Mouse (Mus musculus) lung, embryonic 15.5 days (tissue): Measurements from ENCODE around the gene Polr2h. TPM values are rescaled to one million over a fixed set of nuclear protein-coding genes. Genes with fewer than 3 reads are reported as not detected.

Experiments
- ATAC-seq: fragments of 200-750 bp; cut with Nextera tagmentation; 2 replicates; pipeline ENCODE4 v1.8.0; 2017; ENCODE audit warnings: moderate number of reproducible peaks, borderline replicate concordance; ENCODE audit not compliant: low FRiP score, low TSS enrichment; ENCODE audit errors: extremely low read depth
- H3K27ac ChIP-seq: fragments of 300-500 bp; sonication (generic); 2 replicates; pipeline ENCODE4 v1.5.1; 2015; ENCODE audit warnings: moderate library complexity, mild to moderate bottlenecking, inconsistent platforms
- H3K27me3 ChIP-seq: fragments of 300-500 bp; sonication (generic); 2 replicates; pipeline ENCODE4 v1.6.1; 2015; ENCODE audit warnings: inconsistent platforms
- H3K36me3 ChIP-seq: fragments of 300-500 bp; sonication (generic); 2 replicates; pipeline ENCODE4 v1.6.1; 2015; ENCODE audit warnings: inconsistent platforms
- H3K4me1 ChIP-seq: fragments of 300-500 bp; sonication (generic); 2 replicates; pipeline ENCODE4 v1.6.1; 2015; ENCODE audit warnings: inconsistent platforms
- H3K4me2 ChIP-seq: fragments of 300-500 bp; sonication (generic); 2 replicates; pipeline ENCODE4 v1.6.1; 2015; ENCODE audit warnings: inconsistent platforms, mild to moderate bottlenecking, moderate library complexity
- H3K4me3 ChIP-seq: fragments of 300-500 bp; sonication (generic); 2 replicates; pipeline ENCODE4 v1.5.1; 2015; ENCODE audit warnings: mild to moderate bottlenecking, inconsistent platforms
- H3K9ac ChIP-seq: fragments of 300-500 bp; sonication (generic); 2 replicates; pipeline ENCODE4 v1.6.1; 2015; ENCODE audit warnings: inconsistent platforms
- H3K9me3 ChIP-seq: fragments of 300-500 bp; sonication (generic); 2 replicates; pipeline ENCODE4 v1.6.1; 2016; ENCODE audit warnings: inconsistent platforms
- WGBS: fragments of 180-500 bp; shearing (Covaris S2); methylation state at CpG from one replicate; pipeline ENCODE4 v1.1.7; 2015; 5-methylcytosine and 5-hydroxymethylcytosine counted together
- polyA plus RNA-seq: library from polyadenylated mRNA; unstranded; fragments of >200 nt; fragmentation: Nextera tagmentation; extraction: Ambion mirVana; gene quantifications from 2 replicates; pipeline ENCODE4 v1.2.1, GENCODE M21; 2015

Gene Polr2h
- polyA plus RNA-seq, 1 experiment from 2014 or later: 86.6 TPM

DNA sequence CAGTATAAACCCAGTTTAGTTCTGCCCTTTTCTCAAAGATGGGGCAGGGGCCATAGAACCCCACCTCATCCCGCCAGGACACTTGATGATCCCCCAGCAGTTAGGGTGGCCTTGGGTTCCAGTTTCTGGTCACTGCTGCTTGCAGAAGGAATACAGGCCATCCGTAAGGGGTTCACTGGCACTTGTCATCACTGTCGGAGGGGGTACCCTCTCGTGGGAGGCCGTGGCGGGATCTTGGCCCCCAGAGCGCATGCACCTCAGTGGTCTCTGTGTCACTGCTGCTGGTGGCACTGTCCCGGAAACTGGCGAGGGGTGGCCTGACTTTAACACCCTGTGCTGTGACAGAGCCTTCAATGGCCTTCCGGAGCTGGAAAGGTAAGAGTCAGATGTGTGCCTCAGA is 14.4 kb upstream of the Polr2h start:
- Histone ChIP-seq H3K9me3 (no peaks in the 10 kb centered on the region), H3K9ac (no peak overlapping the region), H3K36me3 (no peaks in the 10 kb centered on the region; the same call in 1 of the 2 replicates), H3K4me3 (no peak overlapping the region), H3K4me1 (peaks cover 16% of the 10 kb centered on the region), H3K27me3 (no peaks in the 10 kb centered on the region), H3K4me2 (no peak overlapping the region), H3K27ac (no peak overlapping the region)
- ATAC-seq: no peak
- WGBS: 87% methylated on average over 10 of the region's 10 CpGs

GRCm38 (mm10) chr16:20703699-20704400 is 13.6 kb upstream of the Polr2h start:
- no peak for ATAC-seq
- Histone ChIP-seq H3K27me3 (no peaks in the 10 kb centered on the region), H3K4me3 (no peak overlapping the region), H3K9me3 (no peaks in the 10 kb centered on the region), H3K4me1 (peaks cover 16% of the 10 kb centered on the region), H3K4me2 (no peak overlapping the region), H3K27ac (no peak overlapping the region), H3K36me3 (no peaks in the 10 kb centered on the region; the same call in 1 of the 2 replicates), H3K9ac (no peak overlapping the region)
- 86% methylated on average over 6 of the region's 6 CpGs for WGBS

DNA sequence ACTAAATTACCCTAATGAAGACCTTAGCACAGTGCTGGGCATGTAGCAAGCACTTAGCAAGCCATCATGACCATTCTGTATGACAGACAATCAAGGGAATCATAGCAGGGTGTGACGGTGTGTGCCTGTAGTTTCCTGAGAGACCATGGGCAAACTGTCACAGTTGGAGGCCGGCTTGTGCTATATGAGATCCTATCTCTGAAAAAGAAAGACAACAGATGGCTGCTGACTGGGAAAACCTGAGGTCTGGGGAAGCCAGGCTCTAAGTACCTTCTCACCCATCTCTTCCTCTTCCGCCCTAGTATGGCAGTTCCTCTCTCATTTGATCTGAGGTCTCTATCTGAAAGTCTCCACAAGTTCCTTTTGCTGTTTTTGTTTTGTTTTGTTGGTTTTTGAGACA is 11.7 kb upstream of the Polr2h start:
- Histone ChIP-seq H3K4me1 (peaks cover 16% of the 10 kb centered on the region), H3K4me3 (no peak overlapping the region), H3K36me3 (peaks cover 3% of the 10 kb centered on the region; the same call in 1 of the 2 replicates), H3K27ac (no peak overlapping the region), H3K9ac (no peak overlapping the region), H3K27me3 (no peaks in the 10 kb centered on the region), H3K9me3 (no peaks in the 10 kb centered on the region), H3K4me2 (no peak overlapping the region)
- no peak for ATAC-seq
- 87% methylated on average over 3 of the region's 3 CpGs for WGBS

GRCm38 (mm10) chr16:20706407-20707055 is 10.9 kb upstream of the Polr2h start:
- Histone ChIP-seq H3K27me3 (no peaks in the 10 kb centered on the region), H3K4me1 (peaks cover 12% of the 10 kb centered on the region), H3K9me3 (no peaks in the 10 kb centered on the region), H3K4me3 (no peak overlapping the region), H3K4me2 (no peak overlapping the region), H3K27ac (no peak overlapping the region), H3K36me3 (peaks cover 3% of the 10 kb centered on the region; the same call in 1 of the 2 replicates), H3K9ac (no peak overlapping the region)
- 84% methylated on average over 2 of the region's 2 CpGs for WGBS
- no peak for ATAC-seq

DNA sequence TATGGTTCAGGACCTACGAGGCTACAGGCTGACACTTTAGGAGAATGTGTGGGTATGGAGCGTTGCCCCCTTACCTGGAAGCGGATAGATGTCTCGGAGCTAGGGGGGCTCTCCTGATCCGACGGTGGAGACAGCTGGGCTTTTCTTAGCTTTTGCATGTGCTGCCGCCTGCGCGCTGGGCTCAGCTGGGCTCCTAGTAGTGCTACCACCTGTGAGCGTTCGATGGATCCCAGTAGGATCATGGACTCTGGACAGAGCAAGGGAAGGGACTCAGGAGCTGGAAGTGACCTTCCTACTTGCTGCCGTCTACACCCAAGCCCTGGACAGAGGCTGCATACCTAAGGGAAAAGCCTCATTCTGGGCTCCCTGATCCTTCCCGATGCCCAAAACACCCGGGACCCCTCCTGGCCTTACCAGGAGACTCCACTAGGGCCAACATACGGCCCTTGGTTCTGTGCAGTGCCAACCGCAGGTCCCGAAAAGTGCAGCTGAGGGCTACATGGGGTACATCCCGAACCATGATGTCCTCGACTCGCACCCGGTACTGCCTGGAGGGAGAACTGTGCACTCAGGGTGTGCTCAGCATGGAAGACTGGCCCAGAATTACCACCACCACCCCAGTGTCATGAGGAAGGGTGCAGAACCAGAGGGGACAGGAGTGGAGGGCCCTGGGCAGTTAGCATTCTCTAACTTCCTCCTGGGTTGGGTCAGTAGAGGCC is 9.1 kb upstream of the Polr2h start:
- no peak overlapping the region for H3K4me2 ChIP-seq
- H3K27me3 ChIP-seq: no peaks in the 10 kb centered on the region
- no peak overlapping the region for H3K9ac ChIP-seq
- WGBS: 92% methylated on average over 21 of the region's 21 CpGs
- no peak overlapping the region for H3K4me3 ChIP-seq
- peaks cover 3% of the 10 kb centered on the region; the same call in 1 of the 2 replicates for H3K36me3 ChIP-seq
- no peaks in the 10 kb centered on the region for H3K9me3 ChIP-seq
- no peak overlapping the region for H3K27ac ChIP-seq
- no peak for ATAC-seq
- no peaks in the 10 kb centered on the region for H3K4me1 ChIP-seq

DNA sequence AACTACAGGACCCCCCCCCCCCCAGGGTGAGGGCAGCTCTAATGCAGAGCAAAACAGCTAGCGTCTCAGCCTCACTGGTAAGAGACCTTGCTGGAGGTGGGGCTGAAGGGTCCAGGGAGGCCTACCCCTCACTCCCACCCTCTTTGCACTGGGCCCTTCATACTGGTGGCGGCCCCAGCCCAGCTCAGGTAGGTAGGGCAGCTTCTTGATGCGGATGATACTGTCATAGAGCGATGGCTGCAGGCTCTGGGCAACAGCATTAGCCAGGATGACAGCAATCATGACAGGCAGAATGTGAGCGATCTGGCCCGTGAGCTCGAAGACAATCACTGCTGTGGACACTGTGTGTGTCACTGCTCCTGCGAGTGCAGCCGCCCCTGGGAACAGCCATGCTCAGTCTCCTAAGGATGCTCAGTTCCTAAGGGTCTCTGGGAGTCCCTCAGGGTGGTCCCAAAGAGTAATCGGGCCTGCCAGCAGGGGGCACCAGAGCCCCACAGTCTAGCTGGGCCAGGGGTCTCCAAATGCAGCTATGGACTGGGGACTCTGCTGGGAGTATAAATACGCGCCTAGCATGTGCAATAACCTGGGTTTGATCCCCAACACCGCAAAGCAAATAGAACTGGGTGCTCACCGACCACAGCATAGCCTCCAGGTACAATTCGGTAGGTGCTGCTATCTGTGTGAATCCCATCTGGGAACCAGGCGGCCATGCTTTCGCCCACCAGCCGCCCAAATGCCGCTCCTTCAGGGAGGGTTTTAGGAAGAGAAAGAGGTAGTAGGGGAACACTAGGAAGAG is 8.3 kb upstream of the Polr2h start:
- Histone ChIP-seq H3K4me1 (no peaks in the 10 kb centered on the region), H3K4me2 (no peak overlapping the region), H3K4me3 (no peak overlapping the region), H3K36me3 (peaks cover 3% of the 10 kb centered on the region; the same call in 1 of the 2 replicates), H3K9me3 (no peaks in the 10 kb centered on the region), H3K27me3 (no peaks in the 10 kb centered on the region), H3K9ac (no peak overlapping the region), H3K27ac (no peak overlapping the region)
- peak; percentile 29; the same call in 1 of the 2 replicates for ATAC-seq
- WGBS: 73% methylated on average over 19 of the region's 19 CpGs

- H3K27me3 ChIP-seq: no peaks in the 10 kb centered on the region
- H3K36me3 ChIP-seq: peaks cover 3% of the 10 kb centered on the region; the same call in 1 of the 2 replicates
- no peak for ATAC-seq
- no peak overlapping the region for H3K4me3 ChIP-seq
- no peak overlapping the region for H3K27ac ChIP-seq
- H3K9ac ChIP-seq: no peak overlapping the region
- peaks cover 9% of the 10 kb centered on the region for H3K4me1 ChIP-seq
- WGBS: 93% methylated on average over 11 of the region's 11 CpGs
- no peaks in the 10 kb centered on the region for H3K9me3 ChIP-seq
- no peak overlapping the region for H3K4me2 ChIP-seq
These were observed 7.1 kb upstream of the Polr2h start for GRCm38 (mm10) chr16:20710370-20710769.

DNA sequence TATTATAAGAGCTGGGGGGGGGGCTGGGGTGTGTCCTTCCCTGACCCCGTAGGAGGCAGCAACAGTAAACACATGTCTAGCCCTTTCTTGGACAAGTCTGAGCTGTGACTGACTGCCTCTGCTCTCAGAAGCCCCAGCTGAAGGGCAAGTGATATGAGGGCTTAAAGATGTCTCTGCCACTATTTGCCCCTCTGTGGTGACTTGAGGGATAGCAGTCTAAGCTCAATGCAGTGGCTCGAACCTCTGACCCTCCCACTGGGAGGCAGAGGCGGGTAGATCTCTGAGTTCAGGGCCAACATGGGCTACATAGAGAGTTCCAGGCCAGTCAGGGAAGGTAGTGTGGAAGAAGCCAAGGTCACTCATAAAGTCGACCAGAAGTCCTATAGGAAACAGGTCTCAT is 6.7 kb upstream of the Polr2h start:
- no peak overlapping the region for H3K27ac ChIP-seq
- H3K4me1 ChIP-seq: peaks cover 12% of the 10 kb centered on the region
- H3K27me3 ChIP-seq: no peaks in the 10 kb centered on the region
- 74% methylated on average over 4 of the region's 4 CpGs for WGBS
- peaks cover 3% of the 10 kb centered on the region; the same call in 1 of the 2 replicates for H3K36me3 ChIP-seq
- no peak for ATAC-seq
- no peak overlapping the region for H3K9ac ChIP-seq
- no peak overlapping the region for H3K4me2 ChIP-seq
- H3K4me3 ChIP-seq: no peak overlapping the region
- no peaks in the 10 kb centered on the region for H3K9me3 ChIP-seq

DNA sequence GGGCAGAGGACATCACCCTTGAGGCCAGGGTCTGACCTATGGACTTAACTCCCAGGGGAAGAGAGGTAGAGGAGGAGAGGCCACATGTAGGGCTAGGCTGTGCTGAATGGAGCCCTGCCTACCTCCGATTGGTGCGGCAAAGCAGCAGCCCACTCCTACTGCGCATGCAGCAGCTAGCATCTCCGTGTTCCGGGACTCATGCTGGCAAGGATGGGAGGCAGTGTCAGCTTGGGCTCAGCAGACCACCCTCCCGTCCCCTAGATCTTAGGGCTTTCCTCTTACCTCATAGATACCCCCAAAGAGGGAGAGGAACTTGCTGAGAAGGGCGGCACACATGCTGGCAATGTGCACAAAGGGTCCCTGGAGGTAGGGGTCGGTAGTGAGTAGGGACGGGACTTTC is 5.3 kb upstream of the Polr2h start:
- WGBS: 76% methylated on average over 9 of the region's 9 CpGs
- no peak overlapping the region for H3K27ac ChIP-seq
- H3K4me3 ChIP-seq: no peak overlapping the region
- no peaks in the 10 kb centered on the region for H3K9me3 ChIP-seq
- peaks cover 22% of the 10 kb centered on the region for H3K4me1 ChIP-seq
- ATAC-seq: no peak
- H3K27me3 ChIP-seq: no peaks in the 10 kb centered on the region
- H3K4me2 ChIP-seq: no peak overlapping the region
- H3K36me3 ChIP-seq: peaks cover 3% of the 10 kb centered on the region; the same call in 1 of the 2 replicates
- no peak overlapping the region for H3K9ac ChIP-seq

- Histone ChIP-seq H3K27me3 (no peaks in the 10 kb centered on the region), H3K9ac (no peak overlapping the region), H3K9me3 (no peaks in the 10 kb centered on the region), H3K36me3 (peaks cover 3% of the 10 kb centered on the region; the same call in 1 of the 2 replicates), H3K4me2 (no peak overlapping the region), H3K27ac (no peak overlapping the region), H3K4me1 (peaks cover 23% of the 10 kb centered on the region), H3K4me3 (no peak overlapping the region)
- 79% methylated on average over 7 of the region's 7 CpGs for WGBS
- no peak for ATAC-seq
These were observed 4.6 kb upstream of the Polr2h start for GRCm38 (mm10) chr16:20712889-20713288.

GRCm38 (mm10) chr16:20714307-20715080 is 3.0 kb upstream of the Polr2h start:
- Histone ChIP-seq H3K4me3 (no peak overlapping the region), H3K9ac (no peak overlapping the region), H3K4me2 (peak overlapping the region; percentile 91), H3K27ac (no peak overlapping the region), H3K9me3 (no peaks in the 10 kb centered on the region), H3K27me3 (no peaks in the 10 kb centered on the region), H3K36me3 (0 out of 2 replicates have a peak, but pooled peaks cover 3% of the 10 kb centered on the region), H3K4me1 (peaks cover 30% of the 10 kb centered on the region)
- 47% methylated on average over 11 of the region's 11 CpGs for whole genome bisulfite sequencing
- no peak for ATAC-seq
